Mouse (Mus musculus) E14TG2a.4 (cell line): Measurements from ENCODE around the gene Esyt1.

Experiments
- CTCF ChIP-seq: conservative IDR thresholded peaks from 2 replicates; pipeline ENCODE4 v1.5.1; 2014; ENCODE audit warnings: low read length
- NANOG ChIP-seq: IDR thresholded peaks from 2 replicates; pipeline ENCODE4 v1.6.1; 2014; ENCODE audit warnings: borderline replicate concordance, low read length, mixed read lengths
- POU5F1 ChIP-seq: IDR thresholded peaks from 2 replicates; pipeline ENCODE4 v1.6.1; 2014; ENCODE audit warnings: low read length, borderline replicate concordance

- TF ChIP-seq CTCF, result peak; percentile 21; the same call in 1 of the 2 replicates
- no peak for TF ChIP-seq NANOG
- TF ChIP-seq POU5F1, result no peak
Measured at GRCm38 (mm10) chr10:128556286-128556685, 30.6 kb upstream of the Esyt1 start.
